Mouse (Mus musculus) retina, adult 2 months (tissue): ENCODE data around the gene Cadm1.

Experiments used
- DNase-seq: peaks from one replicate; pipeline ENCODE4 v3.0.0-alpha.2; 2012; ENCODE audit warnings: low read depth, low spot score

Cadm1 gene

GRCm38 (mm10) chr9:47858778-47859395, 328.9 kb downstream of the Cadm1 start:
- DNase-seq, result no peak

- DNase-seq, result no peak
Observed at GRCm38 (mm10) chr9:47860994-47861393, 331.0 kb downstream of the Cadm1 start.

- no peak for DNase-seq
Observed at GRCm38 (mm10) chr9:47861783-47862182, 331.8 kb downstream of the Cadm1 start.

GRCm38 (mm10) chr9:47866001-47866400, 336.0 kb downstream of the Cadm1 start:
- DNase-seq, result no peak

- DNase-seq, result no peak
Observed at GRCm38 (mm10) chr9:47867474-47867873, 337.5 kb downstream of the Cadm1 start.

- DNase-seq, result no peak
Observed at GRCm38 (mm10) chr9:47869661-47870060, 339.7 kb downstream of the Cadm1 start.

GRCm38 (mm10) chr9:47876557-47877206, 346.7 kb downstream of the Cadm1 start:
- no peak for DNase-seq

- no peak for DNase-seq
Observed at GRCm38 (mm10) chr9:47880171-47880570, 350.2 kb downstream of the Cadm1 start.

- DNase-seq, result no peak
Observed at GRCm38 (mm10) chr9:47882372-47882771, 352.4 kb downstream of the Cadm1 start.

GRCm38 (mm10) chr9:47891721-47892120, 361.7 kb downstream of the Cadm1 start:
- DNase-seq, result no peak

- DNase-seq, result no peak
Observed at GRCm38 (mm10) chr9:47892995-47893394, 363.0 kb downstream of the Cadm1 start.

- no peak for DNase-seq
Observed at GRCm38 (mm10) chr9:47894096-47894495, 364.1 kb downstream of the Cadm1 start.

GRCm38 (mm10) chr9:47894661-47895060, 364.7 kb downstream of the Cadm1 start:
- no peak for DNase-seq

- no peak for DNase-seq
Observed at GRCm38 (mm10) chr9:47895121-47895520, 365.1 kb downstream of the Cadm1 start.

GRCm38 (mm10) chr9:47900734-47901133, 370.8 kb downstream of the Cadm1 start:
- no peak for DNase-seq

- no peak for DNase-seq
Observed at GRCm38 (mm10) chr9:47903661-47904060, 373.7 kb downstream of the Cadm1 start.

- DNase-seq, result no peak
Observed at GRCm38 (mm10) chr9:47904339-47904922, 374.5 kb downstream of the Cadm1 start.

GRCm38 (mm10) chr9:47906521-47906920, 376.5 kb downstream of the Cadm1 start:
- no peak for DNase-seq
